Mouse (Mus musculus) limb, embryonic 10.5 days (tissue): ENCODE data around the gene Gm20741. TPM values are rescaled to one million over a fixed set of nuclear protein-coding genes. Genes with fewer than 3 reads are reported as not detected.

Source experiments
- polyA plus RNA-seq: library from polyadenylated mRNA; unstranded; fragments of >200 nt; fragmentation: Nextera tagmentation; extraction: Ambion mirVana; gene quantifications from 2 replicates; pipeline ENCODE4 v1.2.1, GENCODE M21; 2016

Gene Gm20741
- polyA plus RNA-seq, 1 experiment from 2014 or later: not detected

Other genes starting within 250 kb of the Gm20741 start
- 1.4 and 1.5 TPM in 2 replicates for gene Cldn8, start 249.0 kb downstream of the Gm20741 start, polyA plus RNA-seq
- not detected in 2 replicates for gene Krtap24-1, start 199.9 kb downstream of the Gm20741 start, polyA plus RNA-seq
- gene 2310079G19Rik, start 184.6 kb downstream of the Gm20741 start, polyA plus RNA-seq: not detected in 2 replicates
- gene Krtap26-1, start 164.4 kb downstream of the Gm20741 start, polyA plus RNA-seq: not detected in 2 replicates
- not detected in 2 replicates for gene Krtap27-1, start 140.5 kb downstream of the Gm20741 start, polyA plus RNA-seq
- not detected in 2 replicates for gene 2310061N02Rik, start 104.3 kb downstream of the Gm20741 start, polyA plus RNA-seq
- gene Krtap13-1, start 83.4 kb downstream of the Gm20741 start, polyA plus RNA-seq: not detected in 2 replicates
- gene Krtap13, start 60.6 kb downstream of the Gm20741 start, polyA plus RNA-seq: not detected in 2 replicates
- not detected in 2 replicates for gene 2310034C09Rik, start 53.4 kb downstream of the Gm20741 start, polyA plus RNA-seq
- gene 2310057N15Rik, start 38.0 kb downstream of the Gm20741 start, polyA plus RNA-seq: not detected in 2 replicates
- not detected in 2 replicates for gene Gm5965, start 34.3 kb downstream of the Gm20741 start, polyA plus RNA-seq
- gene Krtap15, start 8.0 kb upstream of the Gm20741 start, polyA plus RNA-seq: not detected in 2 replicates
- not detected in 2 replicates for gene Krtap14, start 13.9 kb upstream of the Gm20741 start, polyA plus RNA-seq
- not detected in 2 replicates for gene Krtap19-1, start 57.2 kb upstream of the Gm20741 start, polyA plus RNA-seq
- not detected in 2 replicates for gene Krtap19-2, start 62.0 kb upstream of the Gm20741 start, polyA plus RNA-seq
- not detected in 2 replicates for gene Krtap19-3, start 65.8 kb upstream of the Gm20741 start, polyA plus RNA-seq
- not detected in 2 replicates for gene Krtap19-4, start 72.9 kb upstream of the Gm20741 start, polyA plus RNA-seq
- not detected in 2 replicates for gene Krtap19-5, start 84.2 kb upstream of the Gm20741 start, polyA plus RNA-seq
- not detected in 2 replicates for gene Krtap19-9b, start 120.0 kb upstream of the Gm20741 start, polyA plus RNA-seq
- gene Krtap16-3, start 150.7 kb upstream of the Gm20741 start, polyA plus RNA-seq: not detected in 2 replicates
- gene Krtap22-2, start 198.5 kb upstream of the Gm20741 start, polyA plus RNA-seq: not detected in 2 replicates
- not detected in 2 replicates for gene Gm10229, start 203.1 kb upstream of the Gm20741 start, polyA plus RNA-seq
- gene Krtap6-1, start 219.5 kb upstream of the Gm20741 start, polyA plus RNA-seq: not detected in 2 replicates
- gene Gm10228, start 229.3 kb upstream of the Gm20741 start, polyA plus RNA-seq: not detected in 2 replicates
- gene Krtap6-5, start 235.7 kb upstream of the Gm20741 start, polyA plus RNA-seq: not detected in 2 replicates